Mouse (Mus musculus): Measurements from ENCODE around the gene Polr3gl.

The Polr3gl gene

DNA sequence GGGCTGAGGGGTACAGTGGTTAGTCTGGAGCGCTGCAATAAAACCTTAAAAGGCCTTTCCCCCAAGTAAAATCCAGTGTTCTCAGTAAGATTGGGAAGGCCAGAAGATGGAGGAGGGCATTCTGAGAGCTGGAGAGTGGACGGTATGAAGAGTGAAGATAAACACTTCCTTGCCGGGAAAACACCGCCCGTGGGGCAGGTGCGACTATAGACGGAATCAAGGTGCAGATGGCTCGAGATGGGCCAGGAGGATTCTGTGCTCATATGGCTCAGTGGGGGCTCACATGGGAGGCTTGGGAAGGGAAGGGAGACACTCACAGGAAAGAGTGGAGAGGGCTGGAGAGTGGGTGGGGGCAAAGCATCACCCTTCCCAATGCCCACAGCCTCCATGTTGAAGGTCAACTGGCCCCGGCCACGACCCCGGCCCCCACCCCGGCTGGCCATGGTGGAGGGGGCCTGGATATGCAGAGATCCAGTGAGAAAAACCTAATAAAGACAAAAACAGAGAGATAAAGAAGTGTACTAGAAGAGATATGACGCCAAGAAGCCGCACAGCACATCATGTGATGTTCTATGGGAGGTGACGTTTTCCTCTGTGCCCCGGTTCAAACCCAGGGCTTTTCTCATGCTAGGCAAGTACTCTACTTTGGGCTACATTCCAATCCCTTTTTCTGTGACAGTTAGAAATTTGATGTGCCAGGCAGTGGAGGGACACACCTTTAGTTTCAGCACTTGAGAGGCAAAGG is 12.0 kb downstream of the Polr3gl start:
- ChIA-PET CTCF (interaction anchor here (0.6 to 3.4 kb wide), 16 partner anchors 7 to 551 kb away, joined by 3 to 42 read pairs (median 12); partner anchors contain the start of genes Lix1l (in 1 of the 4) and Polr3gl (in 1 of the 4)), POLR2A (interaction anchor here in 3 of 4 experiments (0.8 to 21.5 kb wide), 16 partner anchors 8 to 97 kb away, joined by 3 to 969 read pairs (median 3); partner anchors contain the start of genes Polr3gl (in 2 of the 3), Txnip (in 2 of the 3) and Itga10 (in 1 of the 3))

DNA sequence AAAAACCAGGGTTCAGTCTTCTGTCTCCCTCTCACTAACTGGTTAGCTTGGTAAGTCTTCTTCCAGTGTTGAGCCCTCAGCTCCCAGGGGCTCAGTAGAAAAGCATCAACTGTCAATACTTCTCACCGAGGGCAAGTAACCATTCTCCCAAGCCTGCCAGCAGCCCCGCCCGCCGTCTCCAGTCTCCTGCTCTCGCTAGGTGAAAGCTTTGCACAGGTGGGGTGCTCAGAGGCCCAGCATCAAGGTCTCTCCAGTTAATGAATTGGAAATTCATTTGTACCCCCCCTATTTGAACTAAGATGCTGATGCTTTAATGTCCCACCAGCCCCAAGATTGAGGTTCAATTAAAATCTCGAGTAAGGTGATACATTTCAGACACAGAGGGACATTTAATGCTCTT is 12.8 kb downstream of the Polr3gl start:
- CTCF ChIA-PET: interaction anchor here (0.6 to 3.4 kb wide), 27 partner anchors 8 to 82 kb away, joined by 3 to 42 read pairs (median 10); partner anchors contain the start of genes Itga10 (in 3 of the 4), Lix1l (in 1 of the 4), Polr3gl (in 1 of the 4) and Rbm8a (in 1 of the 4)
- POLR2A ChIA-PET: interaction anchor here (0.6 to 21.5 kb wide), 29 partner anchors 9 to 241 kb away, joined by 3 to 969 read pairs (median 4); partner anchors contain the start of genes Polr3gl (in 4 of the 4), Rbm8a (in 2 of the 4), Txnip (in 2 of the 4) and Itga10 (in 1 of the 4)

- CTCF ChIA-PET: interaction anchor here (0.5 to 3.4 kb wide), 77 partner anchors 9 to 738 kb away, joined by 3 to 42 read pairs (median 5); partner anchors contain the start of genes Itga10 (in 4 of the 4), Polr3gl (in 4 of the 4), Txnip (in 3 of the 4) and Lix1l (in 2 of the 4)
- POLR2A ChIA-PET: interaction anchor here (0.6 to 21.5 kb wide), 38 partner anchors 8 to 371 kb away, joined by 3 to 969 read pairs (median 4); partner anchors contain the start of genes Polr3gl (in 3 of the 4), Rbm8a (in 3 of the 4), Txnip (in 3 of the 4) and Gm42957 (in 2 of the 4)
Observed at GRCm38 (mm10) chr3:96579885-96580454, 14.0 kb downstream of the Polr3gl start.

DNA sequence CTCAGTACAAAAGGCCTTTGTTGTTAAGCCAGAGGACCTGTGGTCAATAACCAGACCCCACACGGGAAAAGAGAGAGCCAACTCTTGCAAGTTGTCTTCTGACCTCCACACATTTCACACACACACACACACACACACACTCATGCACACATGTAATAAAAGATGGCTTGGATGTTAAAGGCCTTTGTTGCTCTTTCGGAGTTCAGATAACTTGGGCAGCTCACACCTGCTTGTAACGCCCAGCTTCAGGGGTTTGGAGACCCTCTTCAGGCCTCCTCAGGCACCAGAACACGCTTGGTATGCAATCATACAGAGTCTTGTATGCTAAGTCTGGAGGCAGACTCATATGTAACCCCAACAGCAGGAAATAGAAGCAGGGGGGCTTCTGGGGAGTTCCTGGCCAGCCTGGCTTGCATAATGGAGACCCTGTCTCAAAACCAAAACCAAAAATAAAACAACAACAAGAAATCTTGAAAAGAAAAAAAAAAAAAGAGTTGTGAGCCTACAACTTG is 14.7 kb downstream of the Polr3gl start:
- ChIA-PET CTCF (interaction anchor here (0.6 to 3.4 kb wide), 32 partner anchors 11 to 301 kb away, joined by 3 to 42 read pairs (median 10); partner anchors contain the start of genes Lix1l (in 2 of the 4), Polr3gl (in 2 of the 4), Ankrd34a (in 1 of the 4) and Rbm8a (in 1 of the 4)), POLR2A (interaction anchor here (0.6 to 21.5 kb wide), 22 partner anchors 9 to 370 kb away, joined by 3 to 969 read pairs (median 8); partner anchors contain the start of genes Polr3gl (in 2 of the 4), Rbm8a (in 2 of the 4) and Txnip (in 2 of the 4))

DNA sequence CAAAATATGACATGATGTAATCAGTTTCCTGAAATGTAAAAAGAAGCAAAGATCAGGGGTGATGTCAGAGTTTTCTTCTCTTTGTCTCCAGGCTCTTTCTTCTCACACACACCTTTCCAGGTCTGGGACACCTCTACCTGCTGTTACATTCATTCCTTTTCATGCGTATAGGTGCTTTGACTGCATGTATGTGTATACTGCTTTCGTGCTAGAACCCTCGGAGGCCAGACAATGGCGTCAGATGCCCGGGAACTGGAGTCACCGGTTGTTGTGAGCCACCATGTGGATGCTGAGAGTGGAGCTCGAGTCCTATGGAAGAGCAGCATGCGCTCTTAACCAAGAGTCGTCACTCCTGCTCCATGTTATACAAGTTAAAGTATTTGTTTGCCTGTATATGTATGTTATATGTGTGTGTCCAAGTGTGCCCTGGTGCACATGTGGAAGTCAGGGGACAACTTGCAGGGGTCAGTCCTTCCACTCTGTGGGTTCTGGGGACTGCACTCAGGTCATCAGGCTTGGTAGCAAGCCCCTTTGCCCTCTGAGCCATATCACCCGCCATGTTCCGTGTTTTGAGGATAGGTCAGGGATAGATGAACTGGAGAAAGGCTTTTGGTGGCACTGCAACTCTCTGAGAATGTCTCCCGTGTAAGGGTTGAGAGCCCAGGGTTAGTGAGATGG is 15.3 kb downstream of the Polr3gl start:
- POLR2A ChIA-PET: interaction anchor here in 3 of 4 experiments (0.6 to 21.5 kb wide), 18 partner anchors 15 to 1233 kb away, joined by 3 to 969 read pairs (median 20); partner anchors contain the start of genes Polr3gl (in 3 of the 3), Txnip (in 3 of the 3) and Rbm8a (in 1 of the 3)
- CTCF ChIA-PET: interaction anchor here in 2 of 4 experiments (2.1 to 3.4 kb wide), 6 partner anchors 14 to 301 kb away, joined by 5 to 37 read pairs (median 12); partner anchors contain the start of gene Polr3gl (in 1 of the 2)

GRCm38 (mm10) chr3:96577566-96577965 is 16.4 kb downstream of the Polr3gl start:
- CTCF ChIA-PET: interaction anchor here (0.8 to 2.4 kb wide), 24 partner anchors 8 to 300 kb away, joined by 3 to 13 read pairs (median 4); partner anchors contain the start of genes Itga10 (in 2 of the 4), Lix1l (in 1 of the 4), Pias3 (in 1 of the 4) and Polr3gl (in 1 of the 4)

DNA sequence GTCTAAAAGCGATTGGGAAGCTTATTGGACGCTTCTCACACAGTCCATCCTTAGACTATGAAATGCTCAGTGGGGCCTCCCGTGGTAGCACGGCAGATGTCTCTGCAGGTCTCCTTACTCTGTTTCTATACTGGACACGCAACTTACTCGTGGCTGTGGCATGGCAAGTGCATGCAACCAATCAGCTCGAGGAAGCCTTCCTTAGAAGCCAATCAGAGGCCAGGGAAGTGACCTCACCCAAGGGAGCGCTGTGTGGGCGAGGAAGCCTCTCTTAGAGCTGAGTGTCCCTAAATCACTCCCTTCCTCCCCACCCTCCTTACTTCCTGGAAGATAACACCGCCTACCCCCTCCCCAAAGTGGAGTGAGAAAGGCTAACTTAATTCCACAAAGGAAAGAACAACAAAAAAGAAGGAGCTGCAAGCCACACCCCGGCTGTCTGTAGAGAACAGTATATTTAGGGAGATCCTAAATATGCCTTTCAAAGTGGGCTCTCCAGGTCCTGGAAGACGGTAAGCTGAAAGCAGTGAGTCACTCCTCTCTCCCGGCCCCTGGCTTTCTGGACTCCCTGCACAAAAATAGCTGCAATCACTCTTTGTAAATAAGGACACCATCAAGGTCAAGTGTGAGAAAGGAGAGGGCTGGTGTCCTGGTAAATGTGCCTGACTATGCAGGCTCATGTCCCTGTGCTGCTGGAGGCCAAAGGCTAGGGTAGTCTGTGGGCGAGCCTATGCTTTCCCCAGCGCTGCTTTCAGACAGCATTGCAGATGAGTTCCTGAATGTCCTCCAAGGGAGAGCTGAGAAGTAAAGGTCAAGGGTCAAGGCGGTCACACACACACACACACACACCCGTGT is 17.1 kb downstream of the Polr3gl start, which contains the start of gene Gm16253:
Gm16253 (plus strand) TSS at position 295 of the 852 bp plus-strand sequence.
- CTCF ChIA-PET: interaction anchor here (0.6 to 2.4 kb wide), 37 partner anchors 9 to 1664 kb away, joined by 3 to 13 read pairs (median 4); partner anchors contain the start of genes Itga10 (in 2 of the 4), Polr3gl (in 2 of the 4), Lix1l (in 1 of the 4) and Pias3 (in 1 of the 4)
- POLR2A ChIA-PET: interaction anchor here (0.5 to 21.5 kb wide), 127 partner anchors 8 to 609 kb away, joined by 3 to 969 read pairs (median 5); partner anchors contain the start of genes Polr3gl (in 4 of the 4), Txnip (in 4 of the 4), Gm42957 (in 3 of the 4) and Hist2h2bb (in 3 of the 4)

More at GRCm38 (mm10) chr3:96577566-96577965, 16.4 kb downstream of the Polr3gl start:
- POLR2A ChIA-PET: interaction anchor here (0.5 to 21.5 kb wide), 101 partner anchors 9 to 550 kb away, joined by 3 to 969 read pairs (median 6); partner anchors contain the start of genes Polr3gl (in 4 of the 4), Txnip (in 4 of the 4), Hist2h2bb (in 3 of the 4) and Ankrd35 (in 2 of the 4)

DNA sequence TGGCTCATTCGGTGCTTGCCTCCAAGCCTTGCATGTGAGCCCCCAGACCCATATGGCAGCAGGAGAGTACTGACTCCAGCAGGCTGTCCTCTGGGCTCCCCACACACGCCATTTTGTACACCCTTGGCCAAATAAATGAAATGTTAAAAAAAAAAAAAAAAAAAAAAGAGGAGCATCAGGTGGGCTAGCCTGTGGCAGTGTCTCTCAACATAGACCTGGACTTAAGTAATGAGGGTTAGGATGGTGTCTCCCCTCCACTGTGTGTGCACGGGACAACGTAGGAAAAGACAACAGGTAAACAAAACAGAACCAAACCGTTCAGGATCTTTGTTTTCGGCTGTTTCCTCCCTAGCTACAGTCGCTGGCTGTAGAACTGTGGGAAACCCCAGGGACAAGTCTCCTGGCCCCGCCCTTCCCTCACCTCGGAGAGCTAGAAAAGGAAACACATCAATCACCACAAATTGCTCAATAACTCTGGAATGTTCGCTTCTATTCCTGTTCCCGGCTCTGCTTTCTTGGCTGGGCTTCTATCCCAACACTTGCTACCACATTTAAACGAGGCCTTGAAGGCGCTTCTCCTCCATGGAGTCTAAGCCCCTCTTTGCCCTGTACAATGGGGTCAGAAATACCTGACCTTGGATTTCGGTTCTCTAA is 17.8 kb downstream of the Polr3gl start:
- ChIA-PET POLR2A (interaction anchor here (0.6 to 21.5 kb wide), 93 partner anchors 8 to 908 kb away, joined by 3 to 969 read pairs (median 7); partner anchors contain the start of genes Polr3gl (in 4 of the 4), Txnip (in 4 of the 4), Hist2h2bb (in 3 of the 4) and Rbm8a (in 3 of the 4)), CTCF (interaction anchor here (0.5 to 2.4 kb wide), 25 partner anchors 10 to 1665 kb away, joined by 3 to 13 read pairs (median 4); partner anchors contain the start of genes Polr3gl (in 2 of the 4), Itga10 (in 1 of the 4), Lix1l (in 1 of the 4) and Pias3 (in 1 of the 4))

GRCm38 (mm10) chr3:96575272-96575984 is 18.6 kb downstream of the Polr3gl start:
- POLR2A ChIA-PET: interaction anchor here (0.6 to 21.5 kb wide), 35 partner anchors 11 to 1321 kb away, joined by 3 to 969 read pairs (median 8); partner anchors contain the start of genes Txnip (in 4 of the 4), Polr3gl (in 2 of the 4), Rbm8a (in 2 of the 4) and Ankrd34a (in 1 of the 4)
- CTCF ChIA-PET: interaction anchor here in 2 of 4 experiments (0.5 to 0.9 kb wide), 2 partner anchors 23 to 37 kb away, joined by 3 read pairs; no protein-coding TSS in a partner anchor

GRCm38 (mm10) chr3:96573611-96574511 is 20.1 kb downstream of the Polr3gl start:
- CTCF ChIA-PET: interaction anchor here in 2 of 4 experiments (0.6 to 0.7 kb wide), 3 partner anchors 41 to 791 kb away, joined by 3 to 12 read pairs (median 3); no protein-coding TSS in a partner anchor
- POLR2A ChIA-PET: interaction anchor here in 3 of 4 experiments (0.6 to 21.5 kb wide), 22 partner anchors 10 to 1496 kb away, joined by 3 to 969 read pairs (median 4); partner anchors contain the start of genes Txnip (in 3 of the 3), Lix1l (in 1 of the 3), Pias3 (in 1 of the 3) and Polr3gl (in 1 of the 3)

DNA sequence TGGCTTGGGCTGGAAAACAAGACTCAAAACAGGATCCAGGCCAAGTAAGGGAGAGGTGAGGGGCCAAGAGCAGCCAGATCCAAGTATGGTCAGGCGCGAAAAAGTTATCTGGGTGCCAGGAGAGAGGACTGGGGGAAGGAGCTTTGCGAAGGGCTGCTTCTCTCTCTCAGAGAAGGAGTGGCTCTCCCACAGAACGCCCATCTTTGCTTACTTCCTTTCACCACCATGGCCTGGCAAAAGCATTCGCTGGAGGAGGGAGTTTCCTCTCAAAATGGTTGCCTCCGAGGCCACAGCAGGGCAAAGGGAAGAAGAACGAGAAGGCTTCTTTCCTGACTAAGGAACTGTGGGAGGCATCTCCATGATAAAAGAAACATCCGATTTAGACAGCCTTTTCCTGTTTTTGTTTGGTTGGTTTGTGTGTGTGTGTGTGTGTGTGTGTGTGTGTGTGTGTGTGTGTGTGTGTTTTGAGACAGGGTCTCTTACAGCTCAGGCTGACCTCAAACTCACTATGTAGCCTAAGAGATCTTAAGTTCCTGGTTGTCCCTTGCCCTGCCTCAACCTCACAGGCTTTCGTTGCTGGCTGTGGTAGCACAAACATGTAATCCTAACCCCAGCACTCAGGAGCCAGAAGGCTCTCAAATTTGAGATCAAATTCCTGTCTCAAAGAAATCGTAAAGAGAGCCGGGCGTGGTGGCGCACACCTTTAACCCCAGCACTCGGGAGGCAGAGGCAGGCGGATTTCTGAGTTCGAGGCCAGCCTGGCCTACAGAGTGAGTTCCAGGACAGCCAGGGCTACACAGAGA is 21.9 kb downstream of the Polr3gl start:
- POLR2A ChIA-PET: interaction anchor here in 3 of 4 experiments (0.6 to 26.7 kb wide), 25 partner anchors 1 to 244 kb away, joined by 3 to 969 read pairs (median 4); partner anchors contain the start of genes Txnip (in 3 of the 3), Rbm8a (in 2 of the 3), Gm16253 (in 1 of the 3) and Lix1l (in 1 of the 3)

DNA sequence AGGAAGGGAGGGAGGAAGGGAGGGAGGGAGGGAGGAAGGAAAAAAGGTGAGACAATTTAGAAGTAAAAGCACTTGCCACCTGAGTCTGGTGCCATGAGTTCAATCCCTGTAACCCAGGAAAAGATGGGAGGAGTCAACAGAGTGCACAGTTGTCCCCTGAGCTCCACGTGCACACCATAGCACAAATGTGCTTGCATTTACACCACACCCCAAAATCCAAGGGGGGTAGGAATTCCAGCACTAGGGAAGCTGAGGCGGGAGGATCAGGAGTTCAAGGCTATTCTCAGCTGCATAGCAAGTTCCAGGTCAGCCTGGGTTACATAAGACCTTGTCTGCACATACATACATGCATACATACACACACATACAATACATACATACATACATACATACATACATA is 22.6 kb downstream of the Polr3gl start:
- CTCF ChIA-PET: interaction anchor here in 1 of 4 experiments (0.6 to 2.1 kb wide), 3 partner anchors 9 to 131 kb away, joined by 4 to 13 read pairs (median 4); no protein-coding TSS in a partner anchor
- POLR2A ChIA-PET: interaction anchor here in 3 of 4 experiments (0.5 to 26.7 kb wide), 27 partner anchors 0 to 243 kb away, joined by 3 to 969 read pairs (median 4); partner anchors contain the start of genes Rbm8a (in 3 of the 3), Polr3gl (in 2 of the 3), Txnip (in 2 of the 3) and Gm16253 (in 1 of the 3)

More for the DNA sequence above, 21.9 kb downstream of the Polr3gl start:
- CTCF ChIA-PET: interaction anchor here in 2 of 4 experiments (0.6 kb wide), 2 partner anchors 39 to 131 kb away, joined by 4 to 5 read pairs; no protein-coding TSS in a partner anchor

Measured in embryonic stem cell, embryonic (primary cell).